In the genomic region with DNA sequence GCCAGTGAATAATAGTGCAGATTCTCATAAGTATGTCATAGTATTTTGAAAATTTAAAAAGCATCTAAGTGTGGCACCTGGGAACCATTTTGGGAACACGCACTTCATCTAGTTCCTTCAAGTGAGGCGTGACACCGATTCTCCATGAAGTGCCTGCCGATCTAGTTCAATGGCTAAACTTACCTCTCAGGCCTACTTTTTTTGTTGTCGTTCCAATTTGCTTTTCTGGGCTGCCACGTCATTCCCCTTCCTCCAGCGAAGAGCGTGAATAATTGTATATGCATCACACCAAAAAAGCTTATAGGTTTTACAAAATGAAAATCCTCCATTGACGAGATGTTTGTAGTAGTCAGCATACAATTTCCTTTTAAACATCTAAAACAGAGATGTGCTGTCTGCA, we compare ENCODE assay signal across 21 mouse cellular contexts.
"Had no signal": no experiment of that assay in that cellular context is flagged by ENCODE, and none has a peak within 500 bp of the region (broad histone marks: within the 10 kb centered on the region; RNA-seq: fewer than 3 reads in every experiment).

No protein-coding gene starts in this region.

- ATAC-seq: forebrain, embryonic 13.5 days; forebrain, embryonic 14.5 days; forebrain, embryonic 15.5 days; forebrain, embryonic 16.5 days; forebrain, postnatal 0 days had no signal

- DNase-seq: cerebellum, adult 8-10 months; cerebellum, adult 9-10 months; cerebellum, adult 9-11 months; cerebellum, postnatal 10 days; cerebellum, postnatal 14 days; cerebellum, postnatal 25 days; cerebellum, postnatal 36 days; embryo, embryonic 11 days; forebrain, postnatal 0 days; gastrocnemius, adult 2 months; gastrocnemius, postnatal 10 days; gastrocnemius, postnatal 14 days; gastrocnemius, postnatal 25 days; gastrocnemius, postnatal 36 days; heart, adult 11 months; heart, adult 18-20 months; heart, adult 2 months had no signal
